Mouse (Mus musculus) heart, postnatal 0 days (tissue): Measurements from ENCODE around the gene Gsto1.

Source experiments
- CTCF ChIP-seq: IDR thresholded peaks from 2 replicates; pipeline ENCODE4 v1.5.1; 2016; ENCODE audit warnings: antibody characterized with exemption, control low read depth, low read depth
- EP300 ChIP-seq: IDR thresholded peaks from 2 replicates; pipeline ENCODE4 v1.6.1; 2016; ENCODE audit warnings: antibody characterized with exemption, low read depth

- TF ChIP-seq CTCF (peak; percentile 41), EP300 (no peak)
Observed at GRCm38 (mm10) chr19:47900012-47900411, 45.2 kb downstream of the Gsto1 start.
